Mouse (Mus musculus): ENCODE results near the gene Tfpt. TPM values are rescaled to one million over a fixed set of nuclear protein-coding genes. Genes with fewer than 3 reads are reported as not detected.

The Tfpt gene
- 14.2 and 18.6 TPM in 2 replicates for polyA plus RNA-seq (2015; fragmentation: Nextera tagmentation; extraction: Ambion mirVana)

- H3K36me3 ChIP-seq, result peaks cover 9% of the 10 kb centered on the region; the same call in 1 of the 2 replicates
- ATAC-seq (replicated peaks; ENCODE audit: insufficient number of reproducible peaks, insufficient read depth, low FRiP score, low read depth), result peak; percentile 83
- under 1% methylated on average over 47 of the region's 47 CpGs for WGBS
Measured at GRCm38 (mm10) chr7:3629543-3630477, at the start of gene Tfpt, which contains the start of gene Prpf31. Tfpt (minus strand) TSS chr7:3629929. Prpf31 (plus strand) TSS chr7:3629985.

DNA sequence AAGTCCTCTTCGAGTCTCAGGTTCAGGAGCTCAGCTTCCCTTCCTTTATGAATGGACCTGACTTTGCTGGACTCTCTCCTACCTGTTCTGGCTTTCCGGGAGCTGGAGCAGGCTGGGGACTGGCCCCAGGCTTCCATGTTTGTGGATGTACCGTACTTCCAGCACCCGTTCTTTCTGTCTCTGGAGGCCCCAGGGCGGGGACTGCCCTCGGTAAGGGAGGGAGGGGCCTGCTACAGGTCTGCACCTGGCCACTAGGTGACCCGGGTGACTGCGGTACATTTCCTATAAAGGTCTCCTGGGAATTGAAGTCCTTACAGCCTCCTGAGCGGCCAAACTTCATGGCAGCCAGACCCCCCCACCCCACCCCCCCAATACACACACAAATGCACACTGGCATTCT is 47.6 kb upstream of the Tfpt start, which contains the start of gene Tmc4:
Gene Tmc4 (minus strand): TSS at position 212 of the 400 bp plus-strand sequence.
- no peak for ATAC-seq (replicated peaks; ENCODE audit: insufficient number of reproducible peaks, insufficient read depth, low FRiP score, low read depth)
- Histone ChIP-seq H3K36me3 (no peaks in the 10 kb centered on the region), H3K4me1 (replicated peaks) (no peaks in the 10 kb centered on the region), H3K9ac (no peak within 1 kb of the TSS), H3K27ac (no peak within 1 kb of the TSS), H3K4me2 (no peak within 1 kb of the TSS), H3K9me3 (replicated peaks) (no peaks in the 10 kb centered on the region), H3K4me3 (peak within 1 kb of the TSS; percentile 3; the same call in 1 of the 2 replicates), H3K27me3 (no peaks in the 10 kb centered on the region)
- 51% methylated on average over 9 of the region's 9 CpGs for WGBS

More at GRCm38 (mm10) chr7:3629543-3630477, at the start of gene Tfpt, which contains the start of gene Prpf31:
- Histone ChIP-seq H3K4me1 (replicated peaks) (peaks cover 21% of the 10 kb centered on the region), H3K27me3 (no peaks in the 10 kb centered on the region), H3K9me3 (replicated peaks) (no peaks in the 10 kb centered on the region), H3K9ac (peak within 1 kb of the TSS; percentile 53), H3K27ac (peak within 1 kb of the TSS; percentile 82), H3K4me3 (peak within 1 kb of the TSS; percentile 61), H3K4me2 (peak within 1 kb of the TSS; percentile 77)

- ATAC-seq (replicated peaks; ENCODE audit: insufficient number of reproducible peaks, insufficient read depth, low FRiP score, low read depth), result no peak
- Histone ChIP-seq H3K4me3 (no peak overlapping the region), H3K4me2 (no peak overlapping the region), H3K9ac (no peak overlapping the region), H3K9me3 (replicated peaks) (no peaks in the 10 kb centered on the region), H3K36me3 (no peaks in the 10 kb centered on the region), H3K4me1 (replicated peaks) (no peaks in the 10 kb centered on the region), H3K27me3 (no peaks in the 10 kb centered on the region), H3K27ac (no peak overlapping the region)
- 86% methylated on average over 12 of the region's 12 CpGs for WGBS
Measured at GRCm38 (mm10) chr7:3676371-3676770, 46.6 kb upstream of the Tfpt start.

DNA sequence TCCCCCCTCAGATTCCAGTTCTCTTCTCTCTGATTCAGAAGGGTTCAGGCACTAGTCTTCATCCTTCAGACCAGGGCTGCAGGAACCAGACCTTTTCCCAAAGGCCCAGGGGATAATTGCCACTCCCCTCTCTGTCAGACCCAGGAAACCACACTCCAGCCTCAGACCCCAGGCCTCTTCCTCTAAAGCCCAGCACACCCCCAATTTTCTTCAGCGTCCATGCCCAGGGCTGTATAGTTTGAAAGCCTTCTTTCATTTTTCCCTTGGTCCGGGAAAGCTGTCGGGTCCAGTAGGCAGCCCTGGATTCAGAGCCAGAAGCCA is 45.5 kb upstream of the Tfpt start:
- no peaks in the 10 kb centered on the region for H3K9me3 ChIP-seq (replicated peaks)
- H3K4me2 ChIP-seq, result no peak overlapping the region
- H3K4me3 ChIP-seq, result no peak overlapping the region
- 80% methylated on average over 3 of the region's 3 CpGs for WGBS
- H3K9ac ChIP-seq, result no peak overlapping the region
- no peaks in the 10 kb centered on the region for H3K4me1 ChIP-seq (replicated peaks)
- no peak overlapping the region for H3K27ac ChIP-seq
- no peaks in the 10 kb centered on the region for H3K36me3 ChIP-seq
- no peak for ATAC-seq (replicated peaks; ENCODE audit: insufficient number of reproducible peaks, insufficient read depth, low FRiP score, low read depth)
- H3K27me3 ChIP-seq, result no peaks in the 10 kb centered on the region

DNA sequence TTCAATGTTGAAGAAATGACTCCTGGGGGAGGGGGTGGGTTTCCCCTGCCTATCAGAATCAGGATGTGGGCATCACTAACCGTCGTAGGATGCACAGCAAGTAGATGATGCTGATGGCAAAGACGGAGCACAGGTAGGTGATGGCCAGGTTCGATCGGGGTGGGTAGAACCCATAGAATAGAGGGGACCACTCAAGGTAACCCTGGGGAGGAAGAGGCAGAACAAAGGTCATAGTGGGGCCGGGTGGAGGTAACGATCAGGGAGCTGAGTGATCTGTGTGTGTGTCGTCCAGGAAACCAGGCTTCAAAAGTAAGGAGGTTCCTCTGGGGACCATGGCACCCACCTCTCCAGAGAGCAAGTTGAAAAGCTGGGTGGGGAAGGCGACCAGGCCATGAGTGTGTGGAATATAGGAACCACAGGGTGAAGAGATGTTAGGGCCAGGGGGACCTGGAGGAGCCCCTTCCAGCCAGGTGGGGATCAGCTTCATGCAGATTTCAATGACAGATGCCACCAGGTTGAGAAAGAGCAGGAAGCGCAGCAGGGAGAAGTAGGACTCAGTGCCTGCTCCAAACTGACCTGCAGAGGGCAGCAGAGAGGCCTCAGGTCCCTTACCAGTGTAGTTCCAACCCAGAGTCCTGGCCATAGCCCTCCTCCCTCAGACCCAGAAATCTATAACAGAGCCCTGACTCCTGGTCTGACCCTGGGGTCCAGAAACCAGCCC is 44.9 kb upstream of the Tfpt start:
- ATAC-seq (replicated peaks; ENCODE audit: insufficient number of reproducible peaks, insufficient read depth, low FRiP score, low read depth), result peak; percentile 73
- WGBS, result 62% methylated on average over 10 of the region's 10 CpGs
- Histone ChIP-seq H3K9me3 (replicated peaks) (no peaks in the 10 kb centered on the region), H3K4me2 (no peak overlapping the region), H3K36me3 (no peaks in the 10 kb centered on the region), H3K9ac (no peak overlapping the region), H3K4me3 (no peak overlapping the region), H3K27ac (no peak overlapping the region), H3K4me1 (replicated peaks) (no peaks in the 10 kb centered on the region), H3K27me3 (no peaks in the 10 kb centered on the region)

DNA sequence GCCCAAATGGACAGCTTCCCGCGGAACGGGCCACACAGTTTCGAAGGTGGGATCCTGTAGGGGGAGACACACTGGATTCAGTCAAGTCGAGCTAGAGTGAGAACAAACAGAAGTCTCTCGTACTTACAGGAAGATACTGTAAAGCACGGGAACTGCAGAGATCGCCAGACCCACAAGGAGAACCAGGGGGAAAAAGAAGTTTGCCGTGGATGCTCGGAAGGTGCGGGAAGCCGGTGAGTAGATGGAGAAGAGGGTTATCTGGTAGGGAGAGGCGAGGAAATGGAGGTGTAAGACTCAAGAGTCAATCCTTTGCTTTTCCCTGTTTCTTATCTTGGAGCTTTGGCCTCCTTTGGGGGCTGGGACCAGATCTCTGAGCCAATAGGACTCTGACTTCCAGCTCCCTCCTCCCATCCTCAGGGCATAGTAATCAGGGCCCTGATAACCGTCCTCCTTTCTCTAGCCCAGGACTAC is 37.2 kb upstream of the Tfpt start:
- ATAC-seq (replicated peaks; ENCODE audit: insufficient number of reproducible peaks, insufficient read depth, low FRiP score, low read depth), result no peak
- Histone ChIP-seq H3K9me3 (replicated peaks) (no peaks in the 10 kb centered on the region), H3K9ac (no peak overlapping the region), H3K27ac (peak overlapping the region; percentile 10; the same call in 1 of the 2 replicates), H3K27me3 (no peaks in the 10 kb centered on the region), H3K4me3 (peak overlapping the region; percentile 28), H3K4me2 (peak overlapping the region; percentile 66), H3K4me1 (replicated peaks) (peaks cover 27% of the 10 kb centered on the region), H3K36me3 (peaks cover 17% of the 10 kb centered on the region)
- WGBS, result 10% methylated on average over 14 of the region's 14 CpGs

DNA sequence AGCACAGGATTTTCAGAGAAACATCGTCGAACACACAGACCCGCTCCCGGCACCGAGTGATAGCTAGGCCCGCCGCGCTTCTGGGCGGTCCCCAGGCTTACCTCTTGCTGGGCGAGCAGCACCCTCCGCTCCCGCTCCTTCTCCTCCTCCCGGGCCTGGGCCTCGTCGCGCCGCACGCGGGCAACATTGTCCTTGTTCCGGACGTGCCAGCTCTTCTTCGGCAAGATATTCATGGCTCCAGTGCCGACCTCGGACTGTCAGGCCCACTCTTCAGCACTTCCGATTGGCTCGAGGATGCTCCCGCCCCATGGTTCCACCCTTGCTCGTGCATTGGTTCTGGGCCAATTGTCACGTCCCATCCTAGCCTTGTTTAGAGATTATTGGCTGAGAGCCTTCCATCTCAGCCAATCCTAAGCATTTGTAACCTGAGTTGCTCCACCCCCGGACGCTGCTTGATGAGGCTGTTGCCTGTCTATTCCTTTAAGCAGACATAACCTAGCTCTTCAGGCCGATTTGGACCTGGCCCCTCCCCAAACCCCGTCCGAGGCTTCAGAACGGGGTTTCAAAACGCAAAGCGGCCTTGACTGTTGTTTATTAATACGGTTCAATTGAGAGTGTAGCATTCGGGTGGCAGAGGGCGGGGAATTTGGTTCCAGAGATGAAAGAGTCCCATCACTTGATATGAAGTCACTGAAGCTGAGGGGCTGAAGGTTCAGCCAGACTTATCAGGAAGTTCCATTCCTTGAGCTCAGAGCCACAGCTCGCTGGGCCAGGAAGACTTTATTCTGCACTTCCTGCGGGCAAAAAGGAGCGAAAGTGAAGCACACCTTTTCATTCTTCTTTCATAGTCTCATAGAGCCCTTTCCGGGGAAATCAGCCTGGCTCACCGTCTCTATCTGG is 35.7 kb upstream of the Tfpt start, which contains the start of gene Leng1:
Gene Leng1 (minus strand): TSS at position 626 of the 900 bp plus-strand sequence.
- Histone ChIP-seq H3K4me3 (peak within 1 kb of the TSS; percentile 76), H3K9ac (peak within 1 kb of the TSS; percentile 89), H3K36me3 (peaks cover 30% of the 10 kb centered on the region), H3K4me1 (replicated peaks) (peaks cover 27% of the 10 kb centered on the region), H3K9me3 (replicated peaks) (no peaks in the 10 kb centered on the region), H3K4me2 (peak within 1 kb of the TSS; percentile 66), H3K27ac (peak within 1 kb of the TSS; percentile 94), H3K27me3 (no peaks in the 10 kb centered on the region)
- peak; percentile 98 for ATAC-seq (replicated peaks; ENCODE audit: insufficient number of reproducible peaks, insufficient read depth, low FRiP score, low read depth)
- 2% methylated on average over 45 of the region's 45 CpGs for WGBS

- WGBS, result 27% methylated on average over 15 of the region's 15 CpGs
Measured at GRCm38 (mm10) chr7:3664524-3665214, 34.9 kb upstream of the Tfpt start.

GRCm38 (mm10) chr7:3658578-3658977 is 28.8 kb upstream of the Tfpt start:
- no peak for ATAC-seq (replicated peaks; ENCODE audit: insufficient number of reproducible peaks, insufficient read depth, low FRiP score, low read depth)
- WGBS, result 90% methylated on average over 14 of the region's 14 CpGs

More at GRCm38 (mm10) chr7:3664524-3665214, 34.9 kb upstream of the Tfpt start:
- H3K36me3 ChIP-seq, result peaks cover 38% of the 10 kb centered on the region
- peak overlapping the region; percentile 89 for H3K9ac ChIP-seq
- H3K27me3 ChIP-seq, result no peaks in the 10 kb centered on the region
- peak overlapping the region; percentile 66 for H3K4me2 ChIP-seq
- peak; percentile 10; the same call in 1 of the 2 replicates for ATAC-seq (replicated peaks; ENCODE audit: insufficient number of reproducible peaks, insufficient read depth, low FRiP score, low read depth)
- H3K27ac ChIP-seq, result peak overlapping the region; percentile 94
- H3K4me3 ChIP-seq, result peak overlapping the region; percentile 76
- peaks cover 27% of the 10 kb centered on the region for H3K4me1 ChIP-seq (replicated peaks)
- H3K9me3 ChIP-seq (replicated peaks), result no peaks in the 10 kb centered on the region

DNA sequence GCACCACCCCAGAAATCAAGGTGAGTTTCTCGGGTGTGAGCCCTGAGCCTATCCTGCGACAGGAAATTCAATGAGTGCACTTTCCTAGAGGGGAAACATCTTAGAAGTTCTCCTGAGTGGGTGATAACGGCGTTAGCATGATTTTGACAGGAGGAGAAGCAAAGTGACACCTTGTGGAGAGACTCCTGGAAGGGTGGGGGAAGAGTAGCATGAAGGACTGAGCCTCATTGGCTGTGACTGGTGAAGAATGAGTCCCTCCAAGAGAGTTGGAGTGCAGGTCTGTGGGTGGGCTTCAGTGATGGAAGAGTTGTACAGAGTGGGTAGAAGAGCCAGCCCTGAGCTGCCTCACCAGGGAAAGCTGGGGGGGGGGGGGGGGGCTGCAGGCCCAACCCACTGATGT is 27.2 kb upstream of the Tfpt start:
- no peaks in the 10 kb centered on the region for H3K27me3 ChIP-seq
- no peaks in the 10 kb centered on the region for H3K4me1 ChIP-seq (replicated peaks)
- H3K4me2 ChIP-seq, result no peak overlapping the region
- no peaks in the 10 kb centered on the region for H3K9me3 ChIP-seq (replicated peaks)
- H3K27ac ChIP-seq, result no peak overlapping the region
- no peak overlapping the region for H3K9ac ChIP-seq
- no peak overlapping the region for H3K4me3 ChIP-seq
- ATAC-seq (replicated peaks; ENCODE audit: insufficient number of reproducible peaks, insufficient read depth, low FRiP score, low read depth), result no peak
- WGBS, result 75% methylated on average over 4 of the region's 4 CpGs
- peaks cover 98% of the 10 kb centered on the region for H3K36me3 ChIP-seq

More at GRCm38 (mm10) chr7:3658578-3658977, 28.8 kb upstream of the Tfpt start:
- Histone ChIP-seq H3K27me3 (no peaks in the 10 kb centered on the region), H3K36me3 (peaks cover 98% of the 10 kb centered on the region), H3K9ac (no peak overlapping the region), H3K4me1 (replicated peaks) (peaks cover 6% of the 10 kb centered on the region), H3K9me3 (replicated peaks) (no peaks in the 10 kb centered on the region), H3K4me3 (no peak overlapping the region), H3K27ac (no peak overlapping the region), H3K4me2 (no peak overlapping the region)
